Mouse (Mus musculus): ENCODE results near the gene Acly.
A peak's percentile ranks its signal among the peaks of the same experiment; 100 is the strongest.

DNA sequence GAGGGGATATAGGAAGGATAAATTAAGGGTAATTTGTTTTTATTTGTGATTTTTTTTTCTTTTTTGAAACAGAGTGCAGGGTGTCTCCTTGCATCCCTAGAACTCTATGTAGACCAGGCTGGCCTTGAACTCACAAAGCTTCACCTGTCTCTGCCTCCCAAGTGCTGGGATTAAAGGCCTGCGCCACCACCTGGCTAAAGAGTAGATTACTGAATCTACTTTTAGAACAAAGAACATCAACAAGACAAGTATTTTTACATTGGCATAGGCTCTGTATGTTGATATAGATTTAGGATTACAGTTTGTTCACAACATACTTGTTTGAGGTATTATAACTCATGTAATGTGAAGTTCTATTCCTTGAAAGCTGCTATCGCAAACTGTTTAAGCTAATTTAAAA lies 17.2 kb downstream of the Acly start:
- TF ChIP-seq ZMIZ1 (IDR thresholded peaks at IDR 0.05; ENCODE audit: low read depth, low read length) (no peak), CTCF (conservative IDR thresholded peaks at IDR 0.05 in 1 of 2, IDR thresholded peaks at IDR 0.05 in 1 of 2; ENCODE audit: low read depth in 2 of 2, low read length in 2 of 2) (peak in 1 of 2 experiments; percentile 55; a peak in 2 of 4 replicates), RCOR1 (conservative IDR thresholded peaks at IDR 0.05; ENCODE audit: low read depth, low read length) (no peak), HCFC1 (IDR thresholded peaks at IDR 0.05; ENCODE audit: low read depth, low read length) (no peak), EP300 (IDR thresholded peaks at IDR 0.05; ENCODE audit: low read length) (no peak), POLR2A (IDR thresholded peaks at IDR 0.05; ENCODE audit: low read depth, low read length) (no peak), USF1 (IDR thresholded peaks at IDR 0.05; ENCODE audit: low read depth, low read length) (no peak), ELF1 (IDR thresholded peaks at IDR 0.05; ENCODE audit: low read depth, low read length) (no peak), PAX5 (IDR thresholded peaks at IDR 0.05; ENCODE audit: low read length) (no peak), E2F4 (IDR thresholded peaks at IDR 0.05; ENCODE audit: insufficient replicate concordance, low read depth, low read length) (no peak), CHD1 (IDR thresholded peaks at IDR 0.05; ENCODE audit: low read depth, low read length) (no peak)

Data from CH12.LX (cell line).